Mouse (Mus musculus): ENCODE results near the gene Plk1. TPM values are rescaled to one million over a fixed set of nuclear protein-coding genes. Genes with fewer than 3 reads are reported as not detected.
A peak's percentile ranks its signal among the peaks of the same experiment; 100 is the strongest.

Gene Plk1
- total RNA-seq (2021), result 10 to 100 TPM; 15.1 to 18.8 TPM
- long read RNA-seq, experiment 1, transcript Plk1-201 (10 exons, 2,199 nt), result major isoform, 19 of 25 reads
- long read RNA-seq, experiment 1, partial matches to known transcripts, result 2 of 25 reads
- long read RNA-seq, experiment 1, other reads (novel, unspliced or antisense), result 4 of 25 reads
- long read RNA-seq, experiment 2, transcript Plk1-201 (10 exons, 2,199 nt), result major isoform, 17 of 20 reads
- long read RNA-seq, experiment 2, partial matches to known transcripts, result 0 of 20 reads
- long read RNA-seq, experiment 2, other reads (novel, unspliced or antisense), result 3 of 20 reads

DNA sequence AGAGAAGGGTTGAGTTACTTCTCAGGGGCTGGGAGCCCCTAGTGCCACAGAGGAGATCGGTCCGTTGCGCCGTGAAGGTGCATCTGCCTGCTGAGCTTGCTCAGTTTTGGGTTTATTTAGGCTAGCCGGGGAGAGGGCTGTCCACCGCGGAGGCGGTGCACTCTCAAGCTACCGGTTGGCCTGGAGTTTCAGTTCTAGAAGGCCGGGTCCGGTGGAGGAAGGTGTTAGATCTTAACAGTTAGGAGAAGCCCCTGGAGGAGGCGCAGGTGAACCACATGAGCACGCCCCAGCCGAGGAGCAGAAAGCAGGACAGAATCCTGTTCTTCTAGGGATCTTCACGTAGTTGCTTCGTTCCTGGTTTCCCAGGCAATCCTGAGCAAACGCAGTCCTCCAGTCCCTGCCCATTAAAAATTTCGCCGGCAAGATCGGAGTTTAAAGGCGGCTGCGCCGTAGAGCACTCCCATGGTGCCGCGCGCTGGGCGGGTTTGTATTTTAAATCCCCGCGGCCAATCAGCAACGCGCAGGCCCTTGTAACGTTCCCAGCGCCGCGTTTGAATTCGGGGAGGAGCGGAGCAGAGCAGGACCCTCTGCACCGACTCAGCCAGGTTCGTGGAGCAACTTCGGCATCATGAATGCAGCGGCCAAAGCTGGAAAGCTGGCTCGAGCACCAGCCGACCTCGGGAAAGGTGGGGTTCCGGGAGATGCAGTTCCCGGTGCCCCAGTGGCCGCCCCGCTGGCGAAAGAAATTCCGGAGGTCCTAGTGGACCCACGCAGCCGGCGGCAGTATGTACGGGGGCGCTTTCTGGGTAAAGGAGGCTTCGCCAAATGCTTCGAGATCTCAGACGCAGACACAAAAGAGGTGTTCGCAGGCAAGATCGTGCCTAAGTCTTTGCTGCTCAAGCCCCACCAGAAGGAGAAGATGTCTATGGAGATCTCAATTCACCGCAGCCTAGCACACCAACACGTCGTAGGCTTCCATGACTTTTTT is at the start of gene Plk1:
Gene Plk1 (plus strand): TSS at position 525 of the 988 bp plus-strand sequence.
- peak; percentile 59 to 79 for DNase-seq (ENCODE audit: low spot score in 2 of 2)

DNA sequence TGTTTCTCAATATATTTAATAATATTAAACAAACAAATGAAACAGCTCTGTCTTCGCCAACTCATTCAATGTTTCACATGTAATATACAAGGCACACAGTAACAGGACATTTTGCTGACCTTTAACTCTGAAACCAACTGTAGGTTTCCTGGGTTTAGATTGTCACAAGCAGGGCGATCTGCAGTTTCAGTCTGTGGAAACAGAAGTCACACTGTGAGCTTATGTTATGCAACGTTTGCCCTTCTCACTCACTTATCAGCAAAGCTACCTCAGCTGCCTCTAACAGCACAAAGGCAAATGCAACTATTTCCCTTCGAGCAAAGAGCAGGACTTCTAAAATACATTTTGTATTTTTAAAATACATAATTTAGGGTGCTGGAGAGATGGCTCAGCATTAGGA is 35.7 kb upstream of the Plk1 start:
- no peak for DNase-seq (ENCODE audit: low spot score in 2 of 2)

DNA sequence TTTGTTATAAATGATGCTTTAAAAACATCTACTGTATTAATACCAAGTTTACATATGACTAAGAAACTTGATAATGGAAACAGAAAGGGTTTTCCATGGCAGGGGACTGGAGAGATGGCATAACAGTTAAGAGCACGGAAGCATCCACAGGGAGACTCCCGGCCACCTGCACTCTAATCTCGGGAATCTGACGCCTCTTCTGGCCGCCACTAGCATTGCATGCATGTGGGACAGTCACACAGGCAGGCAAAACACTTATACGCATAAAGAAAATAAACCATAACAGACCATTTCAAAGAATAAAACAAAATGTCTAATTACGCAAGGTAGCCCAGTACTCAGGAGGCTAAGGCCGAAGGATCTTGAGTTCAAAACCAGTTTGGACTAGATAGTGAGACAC is 33.6 kb upstream of the Plk1 start:
- DNase-seq (ENCODE audit: low spot score in 2 of 2), result no peak

DNA sequence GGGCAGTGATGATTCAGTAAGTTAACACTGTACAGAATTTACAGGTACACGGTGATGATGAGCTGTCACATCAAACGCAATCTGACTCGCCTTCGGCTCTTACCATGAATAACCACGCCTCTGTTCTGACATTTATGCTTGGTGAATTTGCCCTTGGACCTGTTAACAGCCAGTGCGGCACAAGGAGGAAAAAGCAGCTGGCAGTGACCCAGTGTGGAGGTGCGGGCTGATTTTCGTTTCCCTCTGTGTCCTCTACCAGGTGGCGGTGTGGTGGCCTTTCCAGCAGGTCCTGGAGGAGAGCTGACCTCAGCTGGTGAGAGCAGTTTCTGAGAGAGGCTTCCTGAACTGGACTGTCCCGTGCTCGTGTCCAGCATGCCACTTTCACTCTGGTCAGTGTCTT is 32.3 kb upstream of the Plk1 start:
- no peak for DNase-seq (ENCODE audit: low spot score in 2 of 2)

DNA sequence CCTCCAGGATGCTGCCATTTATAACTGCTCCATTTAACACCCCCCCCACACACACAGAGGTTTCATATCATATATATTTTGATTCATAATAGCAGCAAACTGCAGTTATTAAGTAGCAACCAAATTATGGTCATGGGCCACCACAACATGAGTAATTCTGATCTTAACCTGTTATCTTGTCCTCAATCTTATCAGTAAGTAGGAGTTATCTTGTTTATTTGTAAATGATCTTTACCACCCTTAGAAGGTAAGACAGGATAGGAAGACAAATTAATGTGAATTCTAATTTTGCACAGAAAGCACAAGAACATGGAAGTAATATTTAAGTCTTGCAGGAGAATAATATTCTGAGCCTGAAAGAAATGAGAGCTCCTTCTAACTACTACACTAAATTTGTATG is 27.4 kb upstream of the Plk1 start:
- DNase-seq (ENCODE audit: low spot score in 2 of 2), result no peak

DNA sequence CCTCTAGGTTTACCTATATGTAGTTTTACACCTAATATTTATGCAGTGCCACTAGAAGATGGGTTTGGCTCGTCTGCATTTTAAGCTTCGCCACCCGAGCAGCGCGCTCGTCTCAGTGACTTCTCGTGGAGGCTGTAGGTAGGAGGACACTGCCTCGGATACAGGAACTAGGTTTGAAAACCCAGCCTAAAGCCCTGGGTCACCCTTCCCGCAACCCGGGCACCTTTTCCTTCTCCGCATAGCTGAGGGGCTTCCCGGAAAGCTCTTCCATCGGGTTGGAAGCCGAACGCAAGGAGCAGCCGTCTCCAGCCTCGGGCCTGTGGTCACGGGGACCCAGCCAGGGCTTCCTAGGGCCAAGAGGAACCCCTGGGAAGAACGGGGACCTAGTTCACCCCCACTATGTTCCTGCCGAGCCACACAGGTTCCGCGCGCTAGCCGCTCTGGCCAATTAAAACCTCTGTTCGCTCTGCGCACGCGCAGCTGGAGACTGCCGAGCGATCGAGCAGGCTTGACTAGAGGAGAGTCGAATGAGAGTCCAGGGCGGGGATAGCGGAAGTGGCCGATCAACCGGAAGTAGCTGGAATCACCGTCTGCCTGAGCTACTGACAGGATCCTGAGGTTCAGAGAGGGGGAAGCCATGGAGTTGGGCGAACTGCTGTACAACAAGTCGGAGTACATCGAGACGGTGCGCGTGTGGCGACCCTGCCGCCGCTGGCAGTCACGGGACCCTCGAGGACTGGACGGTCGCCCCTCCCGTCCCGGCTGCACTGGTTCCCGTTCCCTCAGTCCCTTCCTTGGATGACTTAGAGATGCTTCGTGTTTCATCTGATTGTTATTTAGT is 26.5 kb upstream of the Plk1 start, which contains the start of the genes Palb2 and Dctn5:
Gene Palb2 (minus strand): TSS at position 489 of the 841 bp plus-strand sequence.
Gene Dctn5 (plus strand): TSS at position 545 of the 841 bp plus-strand sequence.
- DNase-seq (ENCODE audit: low spot score in 2 of 2), result peak; percentile 91 to 97

DNA sequence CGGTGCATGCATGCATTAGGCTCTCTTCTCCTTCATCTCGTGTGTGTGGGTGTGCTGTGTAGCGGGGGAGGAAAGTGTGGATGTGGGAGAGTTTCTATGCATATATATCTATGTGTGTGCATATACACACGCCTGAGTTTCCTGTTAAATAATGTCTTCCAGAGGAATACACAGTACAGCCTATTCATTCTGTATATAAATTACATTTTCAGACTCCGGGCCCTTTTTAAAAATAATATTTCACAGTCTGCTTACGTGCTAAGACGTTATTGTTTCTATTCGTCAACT is 26.0 kb upstream of the Plk1 start:
- DNase-seq (ENCODE audit: low spot score in 2 of 2), result no peak

DNA sequence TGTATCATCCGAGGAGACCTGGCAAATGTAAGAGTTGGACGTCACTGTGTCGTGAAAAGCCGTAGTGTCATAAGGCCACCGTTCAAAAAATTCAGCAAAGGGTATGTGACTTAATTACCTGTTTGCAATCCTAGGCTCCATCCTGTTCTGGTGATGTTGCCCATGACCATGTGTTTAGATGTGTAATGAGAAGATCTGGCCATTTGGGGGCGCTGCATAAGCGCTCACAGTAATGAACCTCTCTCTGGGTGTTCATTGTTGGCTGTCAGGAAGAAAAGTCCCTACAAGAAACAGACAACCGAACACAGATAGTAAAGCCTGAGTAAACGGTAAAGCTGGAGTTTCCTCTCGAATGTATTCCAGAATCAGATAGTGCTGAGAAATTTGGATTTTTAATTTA is 24.2 kb upstream of the Plk1 start:
- DNase-seq (ENCODE audit: low spot score in 2 of 2), result no peak

DNA sequence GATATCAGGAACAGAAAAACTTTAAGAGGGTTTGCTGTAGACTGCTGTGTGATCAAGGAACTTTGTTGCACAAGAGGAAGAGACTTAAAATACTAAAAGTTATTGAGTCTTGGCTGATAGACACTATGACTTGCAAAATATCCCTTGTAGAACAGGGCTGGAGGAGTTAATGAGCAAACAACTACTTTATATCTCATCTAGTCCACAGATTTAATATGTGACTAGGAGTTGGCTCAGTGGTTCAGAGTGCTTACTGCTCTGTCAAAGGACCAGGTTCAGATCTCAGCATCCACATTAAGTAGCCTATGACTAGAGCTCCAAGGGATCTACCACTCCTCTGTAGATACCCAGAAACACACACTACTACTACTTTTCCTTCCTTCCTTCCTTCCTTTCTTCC is 22.2 kb upstream of the Plk1 start:
- no peak for DNase-seq (ENCODE audit: low spot score in 2 of 2)

DNA sequence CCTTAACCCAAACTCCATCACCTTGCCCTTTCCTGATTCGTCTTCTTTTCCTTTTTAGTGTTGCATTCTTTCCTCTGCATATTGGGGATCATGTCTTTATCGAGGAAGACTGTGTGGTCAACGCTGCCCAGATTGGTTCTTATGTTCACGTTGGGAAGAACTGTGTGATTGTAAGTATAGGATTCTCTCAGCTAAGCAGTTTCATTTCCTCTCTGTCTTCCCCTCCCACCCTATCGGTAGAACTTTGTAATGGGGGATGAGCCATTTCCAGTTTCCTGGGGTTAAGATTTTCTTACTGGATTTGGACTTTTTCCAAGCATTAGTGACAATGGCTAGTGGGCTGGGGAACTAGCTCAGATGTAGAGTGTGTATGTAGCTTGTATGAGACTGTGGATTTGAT is 21.0 kb upstream of the Plk1 start:
- DNase-seq (ENCODE audit: low spot score in 2 of 2), result no peak

DNA sequence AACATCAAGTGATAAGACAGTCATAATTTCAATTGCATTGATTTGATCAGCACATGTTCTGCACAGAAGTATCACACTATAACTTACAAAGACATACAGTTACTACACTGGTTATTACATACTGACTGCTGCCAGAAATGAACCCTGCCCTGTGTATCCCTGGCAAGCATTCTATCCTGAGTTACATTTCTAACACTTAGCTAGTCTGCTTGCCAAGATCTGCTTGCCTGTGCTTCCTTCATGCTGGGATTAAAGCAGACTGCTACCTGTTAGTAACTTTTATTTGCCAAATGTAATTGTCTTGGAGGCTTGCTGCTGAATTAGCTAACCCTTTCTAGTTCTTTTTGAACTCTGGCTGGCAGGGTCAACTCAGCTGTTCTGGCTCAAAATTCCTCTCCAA is 18.2 kb upstream of the Plk1 start:
- no peak for DNase-seq (ENCODE audit: low spot score in 2 of 2)

DNA sequence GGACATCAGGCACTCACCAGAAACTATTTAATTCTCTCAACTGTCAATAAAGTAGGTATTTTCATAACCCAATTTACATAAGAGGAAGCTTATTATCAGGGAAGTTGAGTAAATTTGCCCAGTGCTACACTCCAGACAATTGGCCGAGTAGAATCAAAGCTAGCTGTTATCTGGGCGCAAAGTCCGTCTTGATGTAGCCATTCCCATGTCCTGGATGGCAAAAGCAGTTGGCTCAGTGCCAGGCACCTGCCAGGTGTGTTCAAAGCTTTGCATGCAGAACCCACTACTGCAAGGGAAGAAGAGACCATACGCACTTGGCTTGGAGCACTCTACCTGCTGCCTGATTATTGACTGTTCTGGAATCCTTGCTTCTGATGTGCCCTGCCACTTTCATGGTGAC is 6.8 kb upstream of the Plk1 start:
- no peak for DNase-seq (ENCODE audit: low spot score in 2 of 2)

DNA sequence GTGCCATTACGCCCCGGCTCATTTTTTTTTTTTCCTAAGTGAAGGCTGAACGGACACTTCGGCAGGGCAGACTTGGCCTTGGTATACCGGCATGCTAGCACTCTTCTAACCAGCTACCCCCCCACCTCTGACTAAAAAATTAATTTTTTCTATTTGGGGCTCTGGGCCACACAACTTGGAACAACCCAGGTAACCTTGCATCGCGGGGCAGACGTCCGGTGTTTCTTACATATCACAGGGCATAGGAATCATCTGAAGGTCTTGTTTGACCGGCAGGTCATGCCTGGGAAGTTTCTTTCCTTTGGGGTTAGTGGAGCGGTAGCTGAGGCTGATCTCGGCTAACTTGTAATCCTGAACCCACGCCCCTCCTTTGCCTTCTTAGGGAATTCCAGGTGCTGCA is 751 bp upstream of the Plk1 start:
- no peak for DNase-seq (ENCODE audit: low spot score in 2 of 2)

DNA sequence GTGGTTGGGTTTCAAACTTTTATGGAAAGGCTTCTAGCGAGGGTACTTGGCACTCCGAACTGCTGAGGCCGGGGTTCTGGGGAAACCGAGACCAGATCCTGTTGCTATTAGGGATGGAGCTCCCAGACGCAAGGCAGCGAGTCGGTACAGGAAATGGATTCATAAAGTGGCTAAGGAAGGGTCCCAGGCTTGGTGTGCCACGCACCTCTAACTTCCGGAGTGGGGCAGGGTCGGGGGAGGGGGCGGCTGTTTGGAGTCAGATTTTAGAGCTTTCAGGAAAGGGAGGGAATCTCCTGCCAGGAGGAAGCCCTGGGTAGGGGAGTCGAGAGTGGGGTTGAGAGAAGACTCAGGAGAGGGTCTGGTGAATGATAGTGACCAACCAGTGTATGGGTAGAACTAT is 798 bp downstream of the Plk1 start:
- no peak for DNase-seq (ENCODE audit: low spot score in 2 of 2)

DNA sequence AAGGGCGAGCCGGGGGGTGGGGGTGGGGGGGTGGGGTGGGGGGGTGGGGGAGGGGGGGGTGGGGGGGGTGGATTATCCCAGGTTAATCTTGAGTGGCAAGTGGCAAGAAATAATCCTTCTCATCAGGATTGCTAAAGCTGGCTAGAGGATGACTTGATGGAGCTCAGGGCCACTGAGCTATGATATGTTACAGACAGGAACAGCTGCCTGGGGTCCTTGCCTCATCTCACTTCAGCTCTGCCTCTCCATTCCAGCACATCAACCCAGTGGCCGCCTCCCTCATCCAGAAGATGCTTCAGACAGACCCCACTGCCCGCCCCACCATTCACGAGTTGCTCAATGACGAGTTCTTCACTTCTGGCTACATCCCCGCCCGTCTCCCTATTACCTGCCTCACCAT is 4.5 kb downstream of the Plk1 start:
- no peak for DNase-seq (ENCODE audit: low spot score in 2 of 2)

DNA sequence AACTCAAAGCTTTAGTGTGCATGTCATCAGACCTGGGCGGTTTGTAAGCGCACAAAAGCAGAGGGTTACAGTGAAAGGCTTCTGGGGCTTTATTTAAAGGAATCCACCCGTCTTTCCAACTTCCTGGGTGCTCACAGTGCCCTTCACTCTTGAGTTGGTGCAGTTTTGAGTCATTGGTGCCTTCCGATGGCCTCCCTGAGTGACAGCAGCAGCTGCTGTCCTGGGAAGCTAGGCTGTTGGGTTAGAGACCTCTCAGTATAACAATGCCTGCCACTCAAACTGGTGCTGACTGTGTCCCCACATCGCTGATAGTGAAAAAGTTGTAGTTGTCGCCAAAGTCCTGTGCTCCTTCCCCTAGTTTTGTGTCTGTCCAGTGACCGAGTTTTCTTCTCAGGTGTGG is 8.0 kb downstream of the Plk1 start:
- no peak for DNase-seq (ENCODE audit: low spot score in 2 of 2)

DNA sequence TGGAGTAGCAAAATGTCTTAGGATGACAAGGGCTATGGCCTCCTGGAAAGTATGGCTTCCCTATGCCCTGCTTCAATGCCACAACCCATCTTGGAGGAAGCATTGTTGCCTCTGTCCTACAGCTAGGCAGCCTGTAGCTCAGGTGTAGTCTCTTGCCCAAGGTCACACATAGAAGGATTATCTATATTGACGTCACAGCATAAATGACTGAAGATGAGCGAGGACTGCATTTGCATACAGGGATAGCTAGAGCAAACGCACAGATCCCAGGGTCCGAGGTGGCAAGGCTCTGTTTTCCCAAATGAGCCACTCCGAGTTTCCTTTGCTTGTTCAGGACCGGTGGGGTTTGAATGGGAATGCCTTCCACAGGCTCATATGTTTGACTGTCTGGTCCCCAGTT is 11.5 kb downstream of the Plk1 start:
- no peak for DNase-seq (ENCODE audit: low spot score in 2 of 2)

DNA sequence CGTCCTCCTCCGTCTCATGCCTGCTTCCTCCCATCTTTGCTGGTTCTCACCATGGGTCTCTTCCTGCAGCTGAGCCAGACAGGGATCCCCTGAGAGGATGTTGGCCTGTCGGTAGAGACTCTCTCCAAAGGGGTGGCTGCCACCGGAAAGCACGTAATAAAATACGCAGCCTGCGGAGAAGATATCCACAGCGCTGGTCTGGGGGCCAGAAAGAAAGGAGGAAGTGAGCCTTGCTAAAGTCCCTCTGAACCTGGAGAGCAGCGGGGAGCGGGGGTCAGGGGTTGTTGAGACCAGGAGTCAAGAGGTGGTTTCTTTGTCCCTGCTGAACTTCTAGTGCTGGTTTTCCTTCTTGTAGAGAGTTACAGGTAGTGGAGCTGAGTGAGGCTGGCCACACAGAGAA is 12.4 kb downstream of the Plk1 start:
- DNase-seq (ENCODE audit: low spot score in 2 of 2), result no peak

DNA sequence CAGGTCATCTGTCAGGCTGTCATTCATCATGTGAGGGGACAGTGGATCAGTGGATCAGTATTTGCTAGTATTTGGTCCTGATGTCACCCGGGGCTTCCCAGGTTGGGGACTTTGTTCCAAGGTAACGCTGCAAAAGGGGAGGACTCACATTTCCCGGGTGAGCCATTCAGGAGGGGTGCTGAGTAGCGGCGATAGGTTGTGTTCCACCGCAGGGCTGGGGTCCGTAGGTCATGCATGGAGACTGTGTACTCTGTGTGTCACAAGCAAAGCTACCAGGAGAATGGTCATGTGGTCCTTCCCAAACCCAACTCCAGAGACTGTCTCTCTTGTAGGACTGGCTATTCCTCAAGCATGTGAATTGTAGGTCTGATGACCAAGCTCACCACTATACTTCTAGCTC is 21.5 kb downstream of the Plk1 start:
- no peak for DNase-seq (ENCODE audit: low spot score in 2 of 2)

DNA sequence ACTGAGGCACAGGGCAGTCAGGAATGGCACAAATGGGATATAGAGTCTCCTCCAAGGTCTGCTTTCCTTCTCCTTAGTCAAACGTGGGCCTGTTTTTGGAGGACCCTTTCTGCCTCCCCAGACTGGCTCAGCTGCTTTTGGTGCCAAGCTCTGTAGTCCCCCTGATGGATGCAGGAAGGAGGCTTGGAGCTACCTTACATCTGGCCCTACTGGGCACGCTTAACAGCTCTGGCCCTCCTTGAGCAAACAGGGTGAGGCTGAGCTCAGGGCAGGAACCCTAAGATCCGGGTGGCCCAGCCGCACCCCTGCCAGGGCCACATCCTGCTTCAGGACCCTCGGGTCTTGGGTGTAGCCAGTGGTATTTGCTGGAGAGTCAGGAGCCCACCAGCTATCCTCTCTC is 25.3 kb downstream of the Plk1 start:
- no peak for DNase-seq (ENCODE audit: low spot score in 2 of 2)

DNA sequence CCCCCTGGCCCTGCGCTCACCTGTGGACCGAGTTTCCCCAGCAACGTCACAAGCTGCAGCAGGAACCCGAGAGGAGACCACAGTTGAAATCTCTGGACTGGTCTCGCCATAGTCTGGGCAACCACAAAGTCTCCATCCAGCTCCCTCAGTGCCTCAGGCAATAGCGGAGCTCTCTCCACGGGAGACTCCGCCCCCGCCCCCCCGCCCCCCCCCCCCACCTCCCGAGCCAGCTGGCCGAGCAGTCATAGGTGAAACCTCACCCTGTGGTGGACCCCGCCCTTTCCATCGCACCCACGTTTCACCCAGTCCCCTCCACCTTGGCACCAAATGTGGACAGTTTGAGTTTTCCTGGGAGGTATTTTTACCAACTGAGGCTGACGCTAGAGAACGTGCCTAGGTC is 26.8 kb downstream of the Plk1 start, which contains the start of gene Ern2:
Gene Ern2 (minus strand): TSS at position 165 of the 400 bp plus-strand sequence.
- DNase-seq (ENCODE audit: low spot score in 2 of 2), result no peak

DNA sequence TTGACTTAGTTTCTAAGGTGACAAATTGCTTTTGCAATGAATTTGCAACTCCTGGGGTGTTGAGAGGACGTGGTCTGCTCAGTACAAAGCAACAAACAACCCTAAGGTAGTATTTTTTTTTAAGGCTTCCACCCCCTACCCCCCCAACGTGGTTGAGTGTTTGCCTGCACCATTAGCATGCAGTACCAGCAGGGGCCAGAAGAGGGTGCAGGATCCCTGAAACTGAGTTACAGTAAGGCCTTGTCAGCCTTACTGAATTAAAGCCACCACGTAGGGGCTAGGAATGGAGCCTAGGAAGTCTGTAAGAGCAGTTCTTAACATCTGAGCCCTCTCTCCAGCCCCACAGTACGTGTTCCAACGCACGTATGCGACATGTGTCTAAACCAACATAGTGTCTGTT is 30.2 kb downstream of the Plk1 start:
- DNase-seq (ENCODE audit: low spot score in 2 of 2), result peak in 1 of 2 experiments; percentile 35

Measured in gastrocnemius, postnatal 4 days (tissue).